Mouse (Mus musculus) liver, postnatal 0 days (tissue): ENCODE results near the gene Ssr2.

Experiments used
- CTCF ChIP-seq: sonication (generic); IDR thresholded peaks from 2 replicates; pipeline ENCODE4 v1.5.1; 2016; ENCODE audit warnings: antibody characterized with exemption, low read depth
- EP300 ChIP-seq: IDR thresholded peaks from 2 replicates; pipeline ENCODE4 v1.6.1; 2016; ENCODE audit warnings: antibody characterized with exemption, low read depth, mild to moderate bottlenecking

- TF ChIP-seq CTCF (no peak), EP300 (no peak)
Measured at GRCm38 (mm10) chr3:88575540-88575939, at the start of gene Ssr2.
